Mouse (Mus musculus) hindbrain, embryonic 10.5 days (tissue): ENCODE results near the gene Fam172a. TPM values are rescaled to one million over a fixed set of nuclear protein-coding genes. Genes with fewer than 3 reads are reported as not detected.
A peak's percentile ranks its signal among the peaks of the same experiment; 100 is the strongest.

Experiments
- DNase-seq: peaks from one replicate; pipeline ENCODE4 v3.0.0-alpha.2; 2017; ENCODE audit warnings: low spot score
- H3K27ac ChIP-seq: fragments of 300-500 bp; sonication (generic); 2 replicates; pipeline ENCODE4 v1.5.1; 2016; ENCODE audit warnings: mild to moderate bottlenecking, moderate library complexity
- H3K27me3 ChIP-seq: fragments of 300-500 bp; sonication (generic); 2 replicates; pipeline ENCODE4 v1.6.1; 2016; ENCODE audit warnings: mild to moderate bottlenecking; ENCODE audit not compliant: poor library complexity, insufficient read depth, severe bottlenecking
- H3K36me3 ChIP-seq: fragments of 300-500 bp; sonication (generic); 2 replicates; pipeline ENCODE4 v1.6.1; 2016; ENCODE audit warnings: mild to moderate bottlenecking, moderate library complexity
- H3K4me1 ChIP-seq: fragments of 300-500 bp; sonication (generic); replicated peaks from 2 replicates; pipeline ENCODE4 v1.6.1; 2016; ENCODE audit warnings: mild to moderate bottlenecking
- H3K4me3 ChIP-seq: fragments of 300-500 bp; sonication (generic); 2 replicates; pipeline ENCODE4 v1.5.1; 2016; ENCODE audit warnings: mild to moderate bottlenecking, moderate library complexity
- H3K9me3 ChIP-seq: fragments of 300-500 bp; sonication (generic); 2 replicates; pipeline ENCODE4 v1.6.1; 2016; ENCODE audit warnings: mild to moderate bottlenecking, moderate library complexity
- WGBS: fragments of 180-500 bp; shearing (Covaris S2); methylation state at CpG from one replicate; pipeline ENCODE4 v1.1.7; 2016; 5-methylcytosine and 5-hydroxymethylcytosine counted together
- polyA plus RNA-seq: library from polyadenylated mRNA; unstranded; fragments of >200 nt; fragmentation: Nextera tagmentation; extraction: Ambion mirVana; gene quantifications from 2 replicates; pipeline ENCODE4 v1.2.1, GENCODE M21; 2016

The Fam172a gene
- polyA plus RNA-seq, 1 experiment from 2014 or later: 27.0 TPM

- 7% methylated on average over 13 of the region's 13 CpGs for WGBS
- peak overlapping the region; percentile 91 for H3K27ac ChIP-seq
- H3K36me3 ChIP-seq: no peaks in the 10 kb centered on the region
- peak overlapping the region; percentile 57 for H3K4me3 ChIP-seq
- H3K4me1 ChIP-seq: peaks cover 71% of the 10 kb centered on the region
- no peaks in the 10 kb centered on the region for H3K9me3 ChIP-seq
- DNase-seq: no peak
- H3K27me3 ChIP-seq: peaks cover 28% of the 10 kb centered on the region
Measured at GRCm38 (mm10) chr13:78210748-78211089, 508.9 kb downstream of the Fam172a start.

GRCm38 (mm10) chr13:78211231-78212010 lies 509.6 kb downstream of the Fam172a start:
- Histone ChIP-seq H3K9me3 (no peaks in the 10 kb centered on the region), H3K27ac (peak overlapping the region; percentile 91), H3K4me1 (peaks cover 64% of the 10 kb centered on the region), H3K4me3 (peak overlapping the region; percentile 7; the same call in 1 of the 2 replicates), H3K36me3 (no peaks in the 10 kb centered on the region), H3K27me3 (peaks cover 26% of the 10 kb centered on the region)
- peak; percentile 29 for DNase-seq
- 20% methylated on average over 14 of the region's 14 CpGs for WGBS

- Histone ChIP-seq H3K36me3 (no peaks in the 10 kb centered on the region), H3K9me3 (no peaks in the 10 kb centered on the region), H3K4me1 (peaks cover 57% of the 10 kb centered on the region), H3K27ac (peak overlapping the region; percentile 91), H3K27me3 (peaks cover 26% of the 10 kb centered on the region), H3K4me3 (peak overlapping the region; percentile 7; the same call in 1 of the 2 replicates)
- DNase-seq: no peak
- WGBS: 42% methylated on average over 15 of the region's 15 CpGs
Measured at GRCm38 (mm10) chr13:78212111-78212510, 510.3 kb downstream of the Fam172a start.

GRCm38 (mm10) chr13:78213155-78213554 lies 511.3 kb downstream of the Fam172a start:
- Histone ChIP-seq H3K9me3 (no peaks in the 10 kb centered on the region), H3K4me3 (no peak overlapping the region), H3K27me3 (peaks cover 26% of the 10 kb centered on the region), H3K4me1 (peaks cover 47% of the 10 kb centered on the region), H3K27ac (no peak overlapping the region), H3K36me3 (peaks cover 3% of the 10 kb centered on the region; the same call in 1 of the 2 replicates)
- no peak for DNase-seq
- WGBS: 41% methylated on average over 2 of the region's 2 CpGs

- no peaks in the 10 kb centered on the region for H3K9me3 ChIP-seq
- H3K27me3 ChIP-seq: peaks cover 26% of the 10 kb centered on the region
- no peak overlapping the region for H3K27ac ChIP-seq
- H3K4me1 ChIP-seq: peaks cover 26% of the 10 kb centered on the region
- no peak for DNase-seq
- WGBS: 59% methylated on average over 2 of the region's 2 CpGs
- no peak overlapping the region for H3K4me3 ChIP-seq
- H3K36me3 ChIP-seq: peaks cover 21% of the 10 kb centered on the region
Measured at GRCm38 (mm10) chr13:78215223-78215622, 513.4 kb downstream of the Fam172a start.
